Mouse (Mus musculus): ENCODE data around the gene Gtpbp2. TPM values are rescaled to one million over a fixed set of nuclear protein-coding genes. Genes with fewer than 3 reads are reported as not detected.
A peak's percentile ranks its signal among the peaks of the same experiment; 100 is the strongest.

The Gtpbp2 gene
- polyA plus RNA-seq, 1 experiment from 2014 or later, result 38.6 TPM

DNA sequence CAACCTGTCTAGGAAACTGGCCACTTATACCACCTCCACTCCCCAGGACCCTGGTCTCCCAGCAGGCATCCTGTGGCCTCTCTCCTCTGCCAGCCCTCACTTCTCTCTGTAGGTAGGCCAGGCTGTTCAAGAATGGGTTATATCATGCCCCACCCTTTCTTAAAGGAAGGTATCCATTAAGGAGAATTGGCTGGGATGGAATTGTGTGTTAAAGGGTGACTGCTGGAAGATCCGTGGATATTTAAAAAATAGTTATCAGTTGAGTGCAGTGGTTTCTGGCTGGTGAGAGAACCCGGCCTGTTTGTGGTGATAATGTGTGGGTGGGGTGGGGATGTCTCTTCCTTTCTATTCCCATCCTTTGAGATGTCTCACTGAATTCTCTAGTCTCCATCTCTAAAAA, 1.6 kb upstream of the Gtpbp2 start:
- Histone ChIP-seq H3K4me3 (no peak overlapping the region), H3K4me2 (replicated peaks) (no peak overlapping the region), H3K27me3 (no peaks in the 10 kb centered on the region), H3K36me3 (peaks cover 6% of the 10 kb centered on the region; the same call in 1 of the 2 replicates), H3K27ac (replicated peaks) (no peak overlapping the region), H3K9ac (replicated peaks) (no peak overlapping the region), H3K9me3 (no peaks in the 10 kb centered on the region), H3K4me1 (peaks cover 25% of the 10 kb centered on the region)
- 71% methylated on average over 2 of the region's 2 CpGs for WGBS
- ATAC-seq (ENCODE audit: low FRiP score, low read depth), result no peak

DNA sequence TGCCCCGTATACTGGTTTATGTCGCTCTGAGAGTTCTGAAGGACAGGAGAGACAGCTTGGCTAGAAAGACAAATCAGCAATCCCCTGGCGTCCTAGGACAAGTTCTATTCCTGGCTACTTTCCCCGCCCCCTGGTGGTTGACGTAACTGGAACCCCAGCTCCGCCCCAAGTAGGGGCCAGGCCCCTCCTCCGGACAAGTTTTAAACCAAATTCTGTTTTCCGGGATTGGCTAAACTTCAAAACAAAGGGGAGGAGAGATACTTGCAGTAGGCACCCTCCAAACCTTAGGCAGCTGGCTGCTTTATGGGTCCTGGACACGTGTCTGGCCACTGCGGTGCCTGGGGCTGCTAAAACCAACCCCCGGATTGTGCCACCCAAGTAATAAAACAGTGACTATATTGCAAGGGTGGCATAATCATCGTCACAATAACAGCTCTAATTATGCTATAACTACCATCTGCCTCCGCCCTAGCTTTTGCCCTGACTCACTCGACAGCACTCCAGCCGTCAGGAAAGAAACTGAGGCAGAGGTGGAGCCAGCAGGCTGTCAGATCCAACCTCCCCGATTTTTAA, 656 bp upstream of the Gtpbp2 start:
- H3K27me3 ChIP-seq, result no peaks in the 10 kb centered on the region
- WGBS, result under 1% methylated on average over 16 of the region's 16 CpGs
- peak overlapping the region; percentile 83 for H3K4me3 ChIP-seq
- peak overlapping the region; percentile 78 for H3K4me2 ChIP-seq (replicated peaks)
- ATAC-seq (ENCODE audit: low FRiP score, low read depth), result peak; percentile 69
- peak overlapping the region; percentile 79 for H3K27ac ChIP-seq (replicated peaks)
- peak overlapping the region; percentile 55 for H3K9ac ChIP-seq (replicated peaks)
- peaks cover 15% of the 10 kb centered on the region for H3K36me3 ChIP-seq
- no peaks in the 10 kb centered on the region for H3K9me3 ChIP-seq
- peaks cover 25% of the 10 kb centered on the region for H3K4me1 ChIP-seq

DNA sequence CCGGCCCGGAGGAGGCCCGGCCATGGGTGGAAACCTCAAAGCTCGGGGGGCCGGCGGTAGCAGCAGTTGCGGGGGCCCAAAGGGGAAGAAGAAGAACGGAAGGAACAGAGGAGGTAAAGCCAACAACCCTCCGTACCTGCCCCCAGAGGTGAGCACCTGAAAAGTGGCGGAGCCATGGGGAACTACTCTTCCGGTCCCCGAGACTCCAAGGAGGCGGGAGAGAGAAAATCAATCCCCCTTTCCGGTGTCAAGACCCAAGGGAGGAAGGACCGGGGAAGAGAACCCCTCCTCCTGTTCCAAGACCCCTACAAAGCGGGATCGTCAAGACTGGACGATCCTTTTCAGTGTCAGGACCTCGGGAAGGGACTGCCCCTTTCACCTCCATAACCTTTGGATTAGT, 347 bp downstream of the Gtpbp2 start:
- H3K4me1 ChIP-seq, result peaks cover 25% of the 10 kb centered on the region
- peak overlapping the region; percentile 68 for H3K27ac ChIP-seq (replicated peaks)
- peak overlapping the region; percentile 73 for H3K9ac ChIP-seq (replicated peaks)
- under 1% methylated on average over 19 of the region's 19 CpGs for WGBS
- no peaks in the 10 kb centered on the region for H3K27me3 ChIP-seq
- ATAC-seq (ENCODE audit: low FRiP score, low read depth), result peak; percentile 42
- H3K4me3 ChIP-seq, result peak overlapping the region; percentile 83
- peaks cover 25% of the 10 kb centered on the region for H3K36me3 ChIP-seq
- H3K9me3 ChIP-seq, result no peaks in the 10 kb centered on the region
- H3K4me2 ChIP-seq (replicated peaks), result peak overlapping the region; percentile 63

DNA sequence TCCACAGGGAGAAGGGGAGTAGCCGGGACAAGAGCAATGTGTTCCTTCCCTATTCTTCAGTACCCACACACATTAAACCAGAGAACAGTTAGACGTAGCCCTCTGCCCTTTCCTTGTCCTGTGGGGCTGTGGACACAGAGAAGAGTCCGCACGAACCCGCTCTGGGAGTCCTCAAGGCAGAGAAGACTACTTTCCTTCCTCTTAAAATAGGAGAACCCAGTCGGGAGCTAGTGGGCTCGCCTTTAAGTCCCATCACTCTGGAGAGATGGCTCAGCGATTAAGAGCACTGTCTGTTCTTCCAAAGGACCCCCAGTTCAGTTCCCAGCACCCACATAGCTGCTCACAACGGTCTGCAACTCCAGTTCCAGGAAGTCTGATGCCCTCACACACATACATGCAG, 878 bp downstream of the Gtpbp2 start:
- Histone ChIP-seq H3K27ac (replicated peaks) (peak overlapping the region; percentile 68; the same call in 1 of the 2 replicates), H3K4me3 (peak overlapping the region; percentile 83), H3K9ac (replicated peaks) (peak overlapping the region; percentile 73), H3K36me3 (peaks cover 30% of the 10 kb centered on the region), H3K27me3 (no peaks in the 10 kb centered on the region), H3K9me3 (no peaks in the 10 kb centered on the region), H3K4me2 (replicated peaks) (peak overlapping the region; percentile 63), H3K4me1 (peaks cover 25% of the 10 kb centered on the region)
- 54% methylated on average over 9 of the region's 9 CpGs for WGBS
- no peak for ATAC-seq (ENCODE audit: low FRiP score, low read depth)

DNA sequence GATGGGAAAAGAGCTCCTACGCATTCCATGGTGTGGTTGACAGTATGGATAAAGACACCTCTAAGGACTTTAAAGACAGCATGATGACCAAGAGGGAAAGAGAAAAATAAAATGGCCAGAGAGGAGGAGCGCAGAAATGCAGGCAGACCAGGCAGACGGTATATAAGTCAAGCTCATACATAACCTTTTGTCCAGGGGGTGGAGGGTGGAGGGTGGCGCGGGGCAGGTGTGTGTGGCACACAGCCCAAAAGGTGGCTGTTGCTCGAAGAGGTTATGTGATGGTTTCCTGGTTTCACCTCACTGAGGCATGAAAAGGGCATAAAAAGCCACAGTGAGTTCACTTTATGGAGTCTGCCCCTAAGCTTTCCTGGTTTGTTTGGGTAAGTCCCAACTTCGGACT, 1.7 kb downstream of the Gtpbp2 start:
- Histone ChIP-seq H3K9me3 (no peaks in the 10 kb centered on the region), H3K36me3 (peaks cover 39% of the 10 kb centered on the region), H3K4me3 (no peak overlapping the region), H3K4me2 (replicated peaks) (peak overlapping the region; percentile 63; the same call in 1 of the 2 replicates), H3K9ac (replicated peaks) (no peak overlapping the region), H3K27ac (replicated peaks) (no peak overlapping the region), H3K4me1 (peaks cover 25% of the 10 kb centered on the region), H3K27me3 (no peaks in the 10 kb centered on the region)
- no peak for ATAC-seq (ENCODE audit: low FRiP score, low read depth)
- 95% methylated on average over 7 of the region's 7 CpGs for WGBS

DNA sequence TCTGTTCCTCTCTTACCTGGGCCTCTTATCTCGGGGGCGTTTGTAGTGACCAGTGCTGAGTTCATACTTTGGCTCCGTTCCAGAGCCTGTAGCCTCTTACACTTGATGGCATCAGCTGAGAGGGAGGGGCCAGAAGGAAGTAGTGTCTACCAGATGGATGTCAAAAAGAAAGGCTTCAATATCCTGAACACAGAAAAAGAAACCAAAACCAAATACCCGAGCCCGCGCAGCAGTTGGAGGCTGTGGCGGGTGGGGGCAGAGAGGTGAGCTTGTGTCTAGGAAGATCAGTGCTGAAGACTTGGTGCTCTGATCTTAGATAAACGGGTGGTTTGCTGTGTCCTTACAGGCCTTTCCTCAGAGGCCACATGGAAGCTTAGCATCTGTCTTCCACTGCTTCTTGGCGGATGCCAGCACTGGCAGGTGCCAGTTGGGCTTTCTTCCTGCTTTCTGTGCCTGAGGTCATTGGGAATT, 2.2 kb downstream of the Gtpbp2 start:
- H3K36me3 ChIP-seq, result peaks cover 43% of the 10 kb centered on the region
- no peak overlapping the region for H3K9ac ChIP-seq (replicated peaks)
- ATAC-seq (ENCODE audit: low FRiP score, low read depth), result no peak
- no peaks in the 10 kb centered on the region for H3K9me3 ChIP-seq
- H3K27me3 ChIP-seq, result no peaks in the 10 kb centered on the region
- 0 out of 2 replicates have a peak overlapping the region, but pooled peaks have one; percentile 9 for H3K4me2 ChIP-seq (replicated peaks)
- H3K27ac ChIP-seq (replicated peaks), result no peak overlapping the region
- H3K4me3 ChIP-seq, result no peak overlapping the region
- peaks cover 25% of the 10 kb centered on the region for H3K4me1 ChIP-seq
- WGBS, result 92% methylated on average over 9 of the region's 9 CpGs

DNA sequence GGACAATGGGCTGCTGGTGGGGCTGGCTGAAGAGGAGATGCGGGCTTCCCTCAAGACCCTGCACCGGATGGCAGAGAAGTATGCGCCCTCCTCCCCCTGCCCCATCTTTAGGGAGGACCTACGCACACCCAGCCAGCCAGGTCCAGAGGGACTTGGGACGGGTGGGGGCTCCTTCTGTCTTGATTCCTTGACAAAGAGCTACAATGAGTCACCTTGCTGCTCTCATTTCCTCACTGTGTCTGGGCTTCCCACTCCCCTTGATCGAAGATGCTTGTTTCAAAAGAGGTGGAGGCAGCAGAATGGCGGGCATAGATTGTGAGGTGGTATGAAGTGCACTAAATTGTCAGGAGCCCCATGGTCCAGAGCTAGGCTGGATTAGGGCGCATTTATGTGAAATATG, 3.5 kb downstream of the Gtpbp2 start:
- Histone ChIP-seq H3K9me3 (no peaks in the 10 kb centered on the region), H3K4me2 (replicated peaks) (no peak overlapping the region), H3K27ac (replicated peaks) (no peak overlapping the region), H3K36me3 (peaks cover 55% of the 10 kb centered on the region), H3K4me3 (no peak overlapping the region), H3K4me1 (peaks cover 25% of the 10 kb centered on the region), H3K9ac (replicated peaks) (no peak overlapping the region), H3K27me3 (no peaks in the 10 kb centered on the region)
- WGBS, result 94% methylated on average over 8 of the region's 8 CpGs
- ATAC-seq (ENCODE audit: low FRiP score, low read depth), result no peak

DNA sequence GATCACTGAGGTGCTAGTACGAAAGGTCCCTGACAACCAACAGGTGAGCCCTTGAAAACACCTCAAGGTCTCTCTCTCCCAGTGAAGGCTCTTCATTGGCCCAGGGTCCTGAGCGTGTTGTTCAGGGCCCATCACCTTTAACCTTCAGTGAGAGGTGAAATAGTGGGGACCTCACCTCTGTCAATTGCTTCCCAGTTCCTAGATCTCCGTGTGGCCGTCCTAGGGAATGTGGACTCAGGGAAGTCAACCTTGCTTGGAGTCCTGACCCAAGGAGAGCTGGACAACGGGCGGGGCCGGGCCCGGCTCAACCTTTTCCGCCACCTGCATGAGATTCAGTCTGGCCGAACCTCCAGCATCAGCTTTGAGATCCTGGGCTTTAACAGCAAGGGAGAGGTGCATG, 4.0 kb downstream of the Gtpbp2 start:
- H3K27me3 ChIP-seq, result no peaks in the 10 kb centered on the region
- no peak overlapping the region for H3K9ac ChIP-seq (replicated peaks)
- no peak overlapping the region for H3K4me2 ChIP-seq (replicated peaks)
- H3K27ac ChIP-seq (replicated peaks), result no peak overlapping the region
- no peak for ATAC-seq (ENCODE audit: low FRiP score, low read depth)
- WGBS, result 96% methylated on average over 10 of the region's 10 CpGs
- peaks cover 21% of the 10 kb centered on the region for H3K4me1 ChIP-seq
- H3K9me3 ChIP-seq, result no peaks in the 10 kb centered on the region
- peaks cover 60% of the 10 kb centered on the region for H3K36me3 ChIP-seq
- H3K4me3 ChIP-seq, result no peak overlapping the region

DNA sequence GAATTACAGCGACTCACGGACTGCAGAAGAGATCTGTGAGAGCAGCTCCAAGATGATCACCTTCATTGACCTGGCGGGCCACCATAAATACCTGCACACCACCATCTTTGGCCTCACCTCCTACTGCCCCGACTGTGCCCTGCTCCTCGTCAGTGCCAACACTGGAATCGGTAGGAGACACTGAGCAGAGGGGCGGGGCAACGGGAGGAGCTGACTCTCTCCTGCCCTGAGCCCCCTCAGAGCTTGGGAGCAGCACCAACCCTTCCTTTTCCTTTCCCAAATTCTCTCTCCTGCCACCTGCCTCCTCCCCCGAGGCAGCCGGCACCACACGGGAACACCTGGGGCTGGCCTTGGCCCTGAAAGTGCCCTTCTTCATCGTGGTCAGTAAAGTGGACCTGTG, 4.6 kb downstream of the Gtpbp2 start:
- Histone ChIP-seq H3K27me3 (no peaks in the 10 kb centered on the region), H3K9ac (replicated peaks) (no peak overlapping the region), H3K4me3 (no peak overlapping the region), H3K36me3 (peaks cover 67% of the 10 kb centered on the region), H3K9me3 (no peaks in the 10 kb centered on the region), H3K4me1 (peaks cover 19% of the 10 kb centered on the region), H3K27ac (replicated peaks) (no peak overlapping the region), H3K4me2 (replicated peaks) (no peak overlapping the region)
- WGBS, result 91% methylated on average over 12 of the region's 12 CpGs
- ATAC-seq (ENCODE audit: low FRiP score, low read depth), result no peak

DNA sequence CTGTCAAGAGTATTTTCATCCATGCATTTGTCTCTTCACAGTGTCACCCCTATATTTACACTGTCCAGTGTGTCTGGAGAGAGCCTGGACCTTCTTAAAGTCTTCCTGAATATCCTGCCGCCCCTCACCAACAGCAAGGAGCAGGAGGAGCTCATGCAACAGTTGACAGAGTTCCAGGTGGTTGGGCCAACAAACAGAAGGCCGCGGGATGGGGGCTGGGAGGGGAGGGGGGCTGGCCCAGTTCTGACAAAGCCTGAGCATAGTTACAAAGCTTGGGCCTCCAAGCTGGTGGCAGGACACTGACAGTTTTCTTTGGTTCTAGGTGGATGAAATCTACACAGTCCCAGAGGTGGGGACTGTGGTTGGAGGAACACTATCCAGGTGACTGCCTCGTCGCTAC, 5.4 kb downstream of the Gtpbp2 start:
- WGBS, result 89% methylated on average over 5 of the region's 5 CpGs
- no peaks in the 10 kb centered on the region for H3K27me3 ChIP-seq
- H3K9me3 ChIP-seq, result no peaks in the 10 kb centered on the region
- H3K4me1 ChIP-seq, result peaks cover 19% of the 10 kb centered on the region
- no peak for ATAC-seq (ENCODE audit: low FRiP score, low read depth)
- no peak overlapping the region for H3K27ac ChIP-seq (replicated peaks)
- no peak overlapping the region for H3K9ac ChIP-seq (replicated peaks)
- peaks cover 69% of the 10 kb centered on the region for H3K36me3 ChIP-seq
- H3K4me3 ChIP-seq, result no peak overlapping the region
- H3K4me2 ChIP-seq (replicated peaks), result no peak overlapping the region

DNA sequence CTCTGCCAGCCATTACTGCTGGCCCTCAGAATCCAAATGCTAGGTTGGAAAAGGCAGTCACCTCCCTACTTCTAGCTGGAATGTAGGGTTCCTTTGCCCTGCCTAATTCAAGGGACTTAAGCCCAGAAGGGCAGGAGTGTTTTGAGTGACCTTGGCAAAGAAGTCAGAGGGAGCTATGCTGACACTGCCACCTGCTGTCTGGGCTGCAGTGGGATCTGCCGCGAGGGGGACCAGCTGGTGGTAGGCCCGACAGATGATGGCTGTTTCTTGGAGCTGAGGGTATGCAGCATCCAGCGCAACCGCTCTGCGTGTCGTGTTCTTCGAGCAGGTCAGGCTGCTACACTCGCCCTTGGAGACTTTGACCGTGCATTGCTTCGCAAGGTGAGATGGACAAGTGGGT, 6.2 kb downstream of the Gtpbp2 start:
- peaks cover 73% of the 10 kb centered on the region for H3K36me3 ChIP-seq
- 88% methylated on average over 11 of the region's 11 CpGs for WGBS
- no peak overlapping the region for H3K4me2 ChIP-seq (replicated peaks)
- no peaks in the 10 kb centered on the region for H3K9me3 ChIP-seq
- peaks cover 12% of the 10 kb centered on the region for H3K4me1 ChIP-seq
- no peaks in the 10 kb centered on the region for H3K27me3 ChIP-seq
- H3K27ac ChIP-seq (replicated peaks), result no peak overlapping the region
- no peak for ATAC-seq (ENCODE audit: low FRiP score, low read depth)
- H3K4me3 ChIP-seq, result no peak overlapping the region
- no peak overlapping the region for H3K9ac ChIP-seq (replicated peaks)

DNA sequence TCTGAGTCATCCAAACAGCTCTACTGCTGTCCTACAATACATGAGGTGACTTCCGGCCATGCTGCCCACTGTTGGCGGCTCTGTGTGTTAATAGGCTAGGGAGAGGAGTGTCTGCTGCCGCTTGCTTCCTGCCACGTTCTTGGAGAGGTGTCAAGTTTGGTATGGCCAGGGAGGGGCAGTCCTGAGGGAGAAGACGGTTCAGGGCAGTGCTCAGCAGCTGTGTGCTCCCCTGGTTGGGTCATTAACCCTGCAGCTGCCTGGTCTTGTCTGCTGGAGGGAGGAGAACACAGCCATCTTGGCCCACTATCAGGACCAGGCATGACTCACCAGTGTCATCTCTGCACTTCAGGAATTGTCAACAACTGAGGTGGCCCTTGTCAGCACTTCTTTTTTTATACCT, 7.5 kb downstream of the Gtpbp2 start:
- ATAC-seq (ENCODE audit: low FRiP score, low read depth), result no peak
- Histone ChIP-seq H3K27me3 (no peaks in the 10 kb centered on the region), H3K4me3 (no peak overlapping the region), H3K9me3 (no peaks in the 10 kb centered on the region), H3K27ac (replicated peaks) (no peak overlapping the region), H3K4me2 (replicated peaks) (no peak overlapping the region), H3K36me3 (peaks cover 86% of the 10 kb centered on the region), H3K9ac (replicated peaks) (no peak overlapping the region), H3K4me1 (no peaks in the 10 kb centered on the region)
- WGBS, result 63% methylated on average over 5 of the region's 5 CpGs

DNA sequence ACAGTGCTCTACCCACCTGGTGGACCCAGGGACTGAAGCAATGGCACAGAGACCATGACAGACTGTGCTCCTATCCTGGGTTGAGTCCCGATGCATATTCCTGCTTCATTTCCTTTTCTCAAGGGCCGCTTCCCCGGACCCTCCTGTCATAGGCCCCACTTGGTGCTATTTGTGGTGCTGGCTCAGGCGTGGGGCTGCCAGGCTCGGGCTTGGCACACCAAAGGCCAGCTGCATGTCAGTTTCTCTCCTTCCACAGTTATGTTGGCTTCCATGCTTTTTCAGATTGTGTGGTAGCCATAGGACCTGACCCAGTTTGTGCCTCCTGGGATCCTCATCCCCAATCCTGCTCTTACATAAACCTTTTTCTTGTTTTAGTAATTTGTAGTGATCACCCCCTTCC, 7.9 kb downstream of the Gtpbp2 start:
- no peak for ATAC-seq (ENCODE audit: low FRiP score, low read depth)
- no peak overlapping the region for H3K4me2 ChIP-seq (replicated peaks)
- H3K27ac ChIP-seq (replicated peaks), result no peak overlapping the region
- H3K4me1 ChIP-seq, result no peaks in the 10 kb centered on the region
- H3K27me3 ChIP-seq, result no peaks in the 10 kb centered on the region
- no peak overlapping the region for H3K4me3 ChIP-seq
- 92% methylated on average over 5 of the region's 5 CpGs for WGBS
- H3K9ac ChIP-seq (replicated peaks), result no peak overlapping the region
- peaks cover 87% of the 10 kb centered on the region for H3K36me3 ChIP-seq
- H3K9me3 ChIP-seq, result no peaks in the 10 kb centered on the region
